Mouse (Mus musculus) yolk sac, embryonic 10.5 days (tissue): ENCODE data around the gene Vapa.
A peak's percentile ranks its signal among the peaks of the same experiment; 100 is the strongest.
"Not testable (repeated sequence)": the region's sequence is repeated elsewhere in the genome, so short reads cannot be mapped to it uniquely, and the experiment has no call there.

Source experiments
- DNase-seq: peaks from one replicate; pipeline ENCODE4 v3.0.0-alpha.2; 2017; ENCODE audit warnings: low spot score

The Vapa gene

GRCm38 (mm10) chr17:65613463-65614412 is at the start of gene Vapa:
Vapa (minus strand) TSS chr17:65613555.
- DNase-seq: peak; percentile 97

DNA sequence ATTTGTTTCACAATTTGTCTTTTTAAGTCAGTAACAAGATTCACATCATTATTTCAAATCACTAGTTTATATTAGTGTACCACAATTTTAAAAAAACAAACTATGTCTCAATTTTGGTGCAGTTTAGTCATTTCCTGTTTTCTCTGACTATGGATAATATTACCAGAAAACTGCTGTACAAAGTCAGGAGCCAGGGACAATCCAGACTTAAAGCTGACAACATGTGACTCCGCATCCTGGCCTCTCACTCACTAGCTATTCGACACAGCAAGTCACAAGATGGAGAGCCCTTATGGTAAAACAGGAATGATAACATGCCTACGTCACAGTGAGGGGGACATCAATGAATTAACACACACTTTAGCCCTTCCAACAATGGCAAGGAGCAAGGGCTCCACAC is 49.3 kb upstream of the Vapa start:
- no peak for DNase-seq

- no peak for DNase-seq
Observed at GRCm38 (mm10) chr17:65658416-65658815, 45.1 kb upstream of the Vapa start.

DNA sequence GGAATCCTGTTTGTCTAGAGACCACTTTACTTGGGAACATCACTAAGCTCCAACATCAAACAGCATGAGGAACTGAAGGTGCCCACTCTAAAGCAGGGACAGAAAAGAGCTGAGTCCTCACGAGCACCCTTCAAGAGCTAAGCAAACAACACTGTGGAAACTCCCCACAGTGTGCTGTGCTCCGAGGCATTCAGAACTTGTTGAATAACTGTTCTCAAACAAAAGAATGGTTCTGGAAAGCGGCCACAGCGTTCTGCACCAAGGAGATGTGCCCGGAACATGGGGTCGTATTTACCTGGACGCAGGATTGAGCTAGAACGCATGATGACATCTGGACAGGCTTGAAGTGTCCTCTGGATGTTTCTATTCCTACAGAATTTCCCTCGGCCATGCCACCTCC is 44.6 kb upstream of the Vapa start:
- DNase-seq: no peak

- no peak for DNase-seq
Observed at GRCm38 (mm10) chr17:65656731-65657130, 43.4 kb upstream of the Vapa start.

DNA sequence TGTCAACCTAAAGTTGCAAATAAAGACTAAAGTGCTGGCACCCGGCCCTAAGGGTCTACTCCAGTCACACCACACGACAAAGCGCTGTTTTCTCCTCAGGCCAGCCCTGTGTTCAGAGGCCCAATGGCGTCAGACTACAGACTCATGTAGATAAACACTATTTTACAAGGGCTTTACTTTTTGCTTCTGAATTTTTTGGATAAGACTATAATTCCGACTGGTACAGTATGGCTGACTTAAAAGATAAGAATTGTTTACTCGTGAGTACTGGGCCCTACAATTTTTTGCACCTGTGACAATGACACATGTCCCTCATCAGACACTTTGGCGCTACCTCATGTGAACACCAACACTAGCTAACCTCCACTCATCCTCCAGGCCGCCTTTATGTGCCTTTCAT is 42.7 kb upstream of the Vapa start:
- DNase-seq: no peak

DNA sequence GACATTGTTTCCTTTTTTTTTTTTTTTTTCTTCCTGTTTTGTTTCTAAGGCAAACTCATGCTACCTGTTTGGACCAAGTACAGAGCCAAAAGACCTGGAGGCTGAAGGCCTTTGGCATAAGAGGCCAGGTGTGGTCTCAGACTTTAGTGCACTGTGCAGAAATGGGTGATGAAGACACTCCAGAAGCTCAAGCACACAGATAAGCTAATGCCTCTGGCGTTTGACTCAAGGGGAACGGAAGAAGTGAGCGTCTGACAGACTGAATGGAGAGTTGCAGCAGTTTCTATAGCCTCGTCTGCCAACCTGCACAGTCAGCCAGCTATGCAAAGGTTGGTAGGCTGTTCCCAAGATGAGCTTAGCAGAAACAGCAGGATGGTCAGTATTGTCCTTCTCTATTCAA is 42.3 kb upstream of the Vapa start:
- no peak for DNase-seq

DNA sequence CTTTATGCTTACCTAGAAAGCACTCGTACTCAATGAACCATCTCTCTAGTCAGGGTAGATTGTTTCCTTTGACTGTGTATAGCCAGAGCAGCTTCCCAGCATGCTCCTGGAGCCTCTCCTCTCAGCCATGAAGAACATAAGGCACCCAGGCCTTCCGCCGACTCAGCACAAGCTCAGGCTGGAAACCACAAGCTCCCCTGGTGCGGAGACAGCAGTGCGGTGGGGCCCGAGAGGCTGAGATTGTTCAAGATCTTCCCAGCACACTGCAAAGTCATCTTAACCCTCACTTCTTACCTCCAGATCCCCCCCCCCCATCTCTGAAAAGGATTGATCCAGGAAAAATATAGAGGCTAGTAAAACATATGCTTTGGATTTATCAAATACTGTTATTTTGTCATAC is 37.2 kb upstream of the Vapa start:
- DNase-seq: no peak

DNA sequence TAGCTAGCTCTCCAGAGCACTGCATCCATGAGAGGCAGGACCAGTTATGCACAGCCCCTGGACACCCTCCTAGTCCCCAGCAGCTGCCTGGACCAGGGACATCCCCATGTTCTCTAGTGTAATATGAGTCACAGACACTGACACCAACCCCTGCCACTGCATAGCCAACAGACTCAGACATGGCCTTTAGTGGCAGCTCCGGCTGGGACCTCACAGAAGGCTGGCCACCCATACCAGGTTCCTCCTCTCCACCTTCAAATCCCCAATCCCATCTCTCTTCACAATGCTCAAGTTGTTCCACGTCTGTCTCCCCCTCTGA is 35.8 kb upstream of the Vapa start:
- no peak for DNase-seq

DNA sequence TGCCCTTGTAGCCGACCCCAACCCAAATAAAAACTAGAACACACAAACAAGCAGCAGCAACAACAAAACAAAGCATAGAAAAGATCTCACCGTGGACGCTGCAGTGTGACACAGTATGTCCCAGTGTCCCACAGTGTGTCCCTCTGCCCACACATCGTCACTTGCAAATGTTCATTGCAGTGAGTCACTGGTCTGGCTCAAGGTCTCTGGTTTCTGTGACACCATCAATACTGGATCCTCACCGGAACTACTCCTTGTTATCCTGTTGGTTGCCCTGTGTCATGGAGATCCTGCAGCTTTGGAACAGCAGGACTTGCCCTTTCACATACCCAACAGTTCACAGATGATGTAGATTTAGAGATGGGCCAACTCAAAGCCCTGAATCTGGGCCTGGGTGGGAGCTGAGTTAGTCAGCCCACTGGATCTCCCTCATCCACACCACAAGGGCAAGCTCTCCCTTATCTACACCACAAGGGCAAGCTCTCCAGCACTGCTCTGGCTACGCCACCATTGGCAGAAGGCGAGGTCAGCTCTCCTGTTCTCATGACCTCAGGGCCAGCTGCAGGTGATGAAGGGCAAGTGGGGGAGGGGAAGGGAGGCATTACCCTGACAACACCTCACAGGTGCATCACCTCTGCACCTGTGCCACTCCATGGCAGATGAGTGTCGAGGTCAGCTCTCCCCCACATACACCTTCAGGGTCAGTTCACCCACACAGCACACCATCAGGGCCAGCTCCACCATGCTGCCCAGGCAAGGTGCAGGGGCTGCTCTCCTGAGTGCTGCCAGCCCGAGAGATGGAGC is 35.2 kb upstream of the Vapa start:
- no peak for DNase-seq

DNA sequence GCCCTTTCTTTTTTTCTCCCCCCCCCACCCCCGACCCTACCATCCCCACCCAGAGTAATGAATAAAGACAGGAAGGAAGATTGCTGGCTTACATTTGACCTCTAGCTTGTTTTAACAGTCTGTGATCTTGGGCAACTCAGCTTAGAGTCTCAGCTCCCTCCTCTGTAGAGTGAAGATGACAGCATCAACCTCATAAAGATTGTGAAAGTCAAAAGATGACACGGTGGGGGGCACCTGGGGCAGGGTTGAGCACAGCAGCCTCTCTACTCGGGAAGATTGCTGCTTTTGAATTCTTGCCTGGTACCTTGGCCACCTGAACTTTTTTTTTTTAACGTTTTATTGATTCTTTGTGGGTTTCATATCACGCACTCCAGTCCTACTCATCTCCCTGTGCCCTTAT is 34.6 kb upstream of the Vapa start:
- no peak for DNase-seq

GRCm38 (mm10) chr17:65647226-65647625 is 33.9 kb upstream of the Vapa start:
- no peak for DNase-seq

GRCm38 (mm10) chr17:65643579-65643978 is 30.2 kb upstream of the Vapa start:
- no peak for DNase-seq

GRCm38 (mm10) chr17:65643051-65643521 is 29.7 kb upstream of the Vapa start:
- DNase-seq: no peak

GRCm38 (mm10) chr17:65642578-65642991 is 29.2 kb upstream of the Vapa start:
- no peak for DNase-seq

GRCm38 (mm10) chr17:65641734-65642218 is 28.4 kb upstream of the Vapa start, which contains the start of gene Txndc2:
Txndc2 (minus strand) TSS chr17:65642168.
- DNase-seq: no peak

- DNase-seq: no peak
Observed at GRCm38 (mm10) chr17:65639144-65639543, 25.8 kb upstream of the Vapa start.

- DNase-seq: no peak
Observed at GRCm38 (mm10) chr17:65635715-65636360, 22.5 kb upstream of the Vapa start.

DNA sequence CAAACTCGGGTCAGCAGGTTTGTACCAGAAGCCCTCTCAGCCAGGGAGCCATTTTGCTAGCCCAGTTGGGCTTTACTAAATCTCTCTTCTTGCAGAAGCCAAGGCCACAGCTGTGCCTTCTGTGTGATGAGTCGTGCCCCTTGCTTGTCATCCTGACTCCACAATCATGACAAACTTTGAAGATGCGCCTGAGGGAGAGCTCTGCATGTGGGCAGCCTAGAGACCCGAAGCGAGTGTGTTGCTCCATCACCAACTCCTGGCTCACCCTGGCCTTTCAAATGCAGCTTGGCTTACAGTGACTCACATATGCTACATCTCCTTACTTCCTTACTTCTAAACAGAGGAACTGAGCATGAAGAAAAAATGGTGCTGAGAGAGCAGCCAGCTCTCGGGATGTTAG is 16.6 kb upstream of the Vapa start:
- DNase-seq: no peak

DNA sequence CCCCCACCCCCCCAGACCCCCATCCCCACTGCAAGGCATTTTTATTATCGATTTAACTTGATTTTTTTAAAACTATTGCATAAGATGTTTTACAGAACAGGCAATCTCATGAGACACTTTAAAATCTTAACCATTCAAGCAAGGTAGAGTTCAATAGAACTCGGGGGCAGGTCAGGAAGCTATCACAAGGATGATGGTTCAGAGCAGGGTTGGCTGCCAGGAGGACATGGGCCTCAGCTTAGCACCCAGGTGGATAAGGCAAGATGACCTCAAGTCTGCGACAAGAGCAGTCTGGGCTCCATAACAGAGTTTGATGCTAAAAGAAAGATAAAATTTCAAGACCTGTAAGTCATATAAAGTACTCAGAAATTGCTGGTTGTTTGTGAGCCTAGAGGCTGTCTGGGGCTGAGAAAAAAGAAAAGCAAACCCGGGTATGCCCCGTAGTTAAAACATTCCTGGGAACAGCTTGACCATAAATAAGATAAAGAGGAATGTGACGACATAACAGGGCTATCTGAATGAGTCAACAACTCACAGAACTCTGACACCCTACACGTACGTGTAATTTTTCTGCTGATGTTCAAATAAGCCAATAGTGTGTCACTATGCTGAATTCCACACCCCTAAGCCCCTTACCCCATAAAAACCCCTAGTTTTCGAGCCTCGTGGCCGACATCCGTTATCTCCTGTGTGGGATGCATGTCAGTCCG is 15.6 kb upstream of the Vapa start:
- not testable (repeated sequence) for DNase-seq

DNA sequence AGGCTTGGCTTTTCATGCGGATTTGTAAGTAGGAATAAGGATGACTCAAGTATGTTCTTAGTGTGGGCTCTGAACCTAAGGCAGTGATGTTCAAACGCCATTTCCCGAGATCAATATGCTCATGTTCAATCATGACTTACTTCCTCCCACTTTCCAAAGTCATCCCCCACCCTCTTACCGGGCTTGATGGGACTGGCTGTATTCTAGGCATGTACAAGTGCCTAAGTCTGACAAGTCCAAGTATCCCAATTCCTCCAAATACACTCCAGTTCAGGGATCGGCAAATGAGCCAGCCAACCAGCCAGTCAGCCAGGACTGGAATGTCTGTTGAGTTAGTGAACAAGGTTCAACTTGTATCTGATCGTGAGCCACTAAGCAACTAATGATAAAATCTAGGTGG is 12.9 kb upstream of the Vapa start:
- peak; percentile 27 for DNase-seq

GRCm38 (mm10) chr17:65625563-65625962 is 12.2 kb upstream of the Vapa start:
- DNase-seq: no peak
